Mouse (Mus musculus): Measurements from ENCODE around the gene Rapgef2. TPM values are rescaled to one million over a fixed set of nuclear protein-coding genes. Genes with fewer than 3 reads are reported as not detected.

Rapgef2 gene
- polyA plus RNA-seq (2012; rRNA removed) (0.92 and 1.2 TPM in 2 replicates), polyA plus RNA-seq (2014; fragmentation: Nextera tagmentation; extraction: Ambion mirVana) (1.2 and 1.7 TPM in 2 replicates)

DNA sequence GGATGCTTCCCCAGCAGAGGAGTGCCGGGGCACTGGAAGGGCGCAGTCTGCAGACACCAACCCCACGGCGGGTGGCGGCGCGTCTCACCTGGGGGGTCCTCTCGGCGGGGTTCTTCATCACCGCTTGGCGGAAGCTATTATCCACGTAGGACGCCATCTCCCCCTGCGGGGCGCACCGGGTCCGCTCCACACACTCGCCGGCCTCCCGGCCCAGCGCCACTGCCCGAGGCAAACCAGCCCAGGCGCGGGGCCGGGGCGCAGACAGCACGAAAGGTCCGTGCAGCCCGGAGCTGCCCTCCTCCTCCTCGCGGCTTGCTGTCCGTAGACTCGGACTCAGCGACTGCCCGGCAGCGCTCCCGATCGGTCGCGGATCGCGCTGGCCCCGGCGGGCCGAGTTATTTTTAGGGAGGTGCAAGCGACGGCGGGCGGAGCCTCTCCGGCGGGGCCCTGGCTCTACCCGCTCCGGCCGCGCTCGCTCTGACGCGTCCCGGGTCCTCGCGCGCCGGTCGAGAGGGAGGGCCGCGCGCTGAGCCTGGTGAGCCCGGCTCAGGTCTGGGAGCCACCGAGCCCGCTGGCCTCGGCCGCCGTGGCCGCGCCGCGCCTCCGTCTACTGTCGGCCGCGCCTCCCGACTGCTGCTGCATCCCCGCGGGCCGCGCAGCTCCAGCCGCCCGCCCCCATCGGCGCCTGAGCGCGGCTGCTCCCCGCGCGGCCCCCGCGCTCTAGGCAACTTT, at the start of gene Rapgef2:
TSS of gene Rapgef2 (minus strand) at position 142 of the 732 bp plus-strand sequence.
- Histone ChIP-seq H3K36me3 (replicated peaks; ENCODE audit: control insufficient read depth, insufficient read depth, low read depth) (no peaks in the 10 kb centered on the region), H3K9me3 (ENCODE audit: control insufficient read depth, low read length) (no peaks in the 10 kb centered on the region), H3K27me3 (ENCODE audit: control insufficient read depth, insufficient read depth, low read length) (peaks cover 40% of the 10 kb centered on the region), H3K4me1 (replicated peaks; ENCODE audit: control insufficient read depth in 2 of 2, insufficient read depth in 2 of 2, low read length in 1 of 2) (peaks cover 0 to 15% of the 10 kb centered on the region in 2 experiments; a peak in 2 of 4 replicates), H3K9ac (replicated peaks) (peak within 1 kb of the TSS; percentile 59), H3K4me3 (ENCODE audit: insufficient read depth in 1 of 2, low read depth in 2 of 2, low read length in 2 of 2) (peak within 1 kb of the TSS; percentile 65 to 76), H3K27ac (no peak within 1 kb of the TSS; the same call in 1 of the 2 replicates), H3K4me2 (ENCODE audit: low read depth) (peak within 1 kb of the TSS; percentile 85)
- peak; percentile 77 for ATAC-seq (ENCODE audit: insufficient read depth)
- TF ChIP-seq EP300 (IDR thresholded peaks at IDR 0.05; ENCODE audit: low read depth), result no peak
- no peak for TF ChIP-seq CTCF (IDR thresholded peaks at IDR 0.05; ENCODE audit: low read depth)
- DNase-seq (ENCODE audit: low read depth in 3 of 3, low spot score in 3 of 3), result peak in 2 of 3 experiments; percentile 24 to 27
- under 1% methylated on average over 81 of the region's 97 CpGs for WGBS (ENCODE audit: insufficient replicate concordance)

DNA sequence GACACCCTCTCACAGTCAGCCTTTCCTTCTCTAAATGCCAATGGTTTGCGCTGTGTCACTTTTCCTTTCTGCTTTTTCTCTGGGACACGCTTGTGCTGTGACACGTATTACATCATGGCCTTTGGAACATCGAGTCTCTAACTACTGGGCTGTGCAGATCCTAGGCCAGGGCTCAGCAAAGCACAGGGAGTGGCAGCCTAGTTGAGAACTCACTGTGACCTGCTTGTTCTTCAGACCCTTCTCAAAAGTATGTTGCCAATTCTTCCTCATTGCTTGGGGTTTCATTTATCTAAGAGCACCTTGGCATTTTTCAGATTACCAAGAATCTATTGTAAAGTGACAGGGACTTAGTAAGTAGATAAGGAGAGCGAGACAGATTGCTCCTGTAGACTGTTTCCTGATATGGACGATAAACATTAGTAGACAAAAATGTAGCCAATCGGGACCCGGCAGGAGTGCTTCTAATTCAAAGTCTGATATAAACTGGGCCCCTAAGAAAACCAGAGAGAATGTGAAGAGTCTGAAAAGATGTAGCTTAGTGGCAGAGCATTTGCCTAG, 47.4 kb upstream of the Rapgef2 start:
- H3K36me3 ChIP-seq (replicated peaks; ENCODE audit: control insufficient read depth, insufficient read depth, low read depth), result no peaks in the 10 kb centered on the region
- peak in 2 of 3 experiments; percentile 4 to 10 for DNase-seq (ENCODE audit: low read depth in 3 of 3, low spot score in 3 of 3)
- 45% methylated on average over 8 of the region's 8 CpGs for WGBS (ENCODE audit: insufficient replicate concordance)
- peaks cover 0 to 5% of the 10 kb centered on the region in 2 experiments; a peak in 2 of 4 replicates for H3K4me1 ChIP-seq (replicated peaks; ENCODE audit: control insufficient read depth in 2 of 2, insufficient read depth in 2 of 2, low read length in 1 of 2)
- H3K4me3 ChIP-seq (ENCODE audit: insufficient read depth in 1 of 2, low read depth in 2 of 2, low read length in 2 of 2), result no peak overlapping the region
- H3K27ac ChIP-seq, result no peak overlapping the region
- H3K27me3 ChIP-seq (ENCODE audit: control insufficient read depth, insufficient read depth, low read length), result no peaks in the 10 kb centered on the region
- 0 out of 2 replicates have a peak, but pooled peaks have one; percentile 3 for ATAC-seq (ENCODE audit: insufficient read depth)
- no peak overlapping the region for H3K4me2 ChIP-seq (ENCODE audit: low read depth)
- H3K9ac ChIP-seq (replicated peaks), result no peak overlapping the region
- TF ChIP-seq CTCF (IDR thresholded peaks at IDR 0.05; ENCODE audit: low read depth) (no peak), EP300 (IDR thresholded peaks at IDR 0.05; ENCODE audit: low read depth) (no peak)
- H3K9me3 ChIP-seq (ENCODE audit: control insufficient read depth, low read length), result no peaks in the 10 kb centered on the region

DNA sequence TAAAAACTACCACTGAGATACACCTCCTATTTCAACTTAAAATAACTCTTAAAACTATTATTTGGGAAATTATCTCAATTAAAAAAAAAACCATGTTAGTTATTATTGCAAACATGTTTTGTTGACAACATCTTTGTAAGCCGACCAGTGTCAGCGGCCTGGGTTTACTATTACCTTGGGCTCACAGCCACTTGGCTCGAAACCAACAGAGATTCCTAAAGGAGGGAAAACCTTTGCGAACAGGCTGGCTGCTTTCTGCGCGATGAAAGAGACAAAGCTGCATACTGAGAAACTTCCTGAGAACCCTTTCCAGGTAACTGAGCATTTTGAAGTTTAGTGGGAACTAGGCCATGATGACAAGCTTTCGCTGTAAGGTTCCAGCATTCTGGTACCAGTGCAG, 46.7 kb upstream of the Rapgef2 start:
- no peak for TF ChIP-seq CTCF (IDR thresholded peaks at IDR 0.05; ENCODE audit: low read depth)
- TF ChIP-seq EP300 (IDR thresholded peaks at IDR 0.05; ENCODE audit: low read depth), result no peak

DNA sequence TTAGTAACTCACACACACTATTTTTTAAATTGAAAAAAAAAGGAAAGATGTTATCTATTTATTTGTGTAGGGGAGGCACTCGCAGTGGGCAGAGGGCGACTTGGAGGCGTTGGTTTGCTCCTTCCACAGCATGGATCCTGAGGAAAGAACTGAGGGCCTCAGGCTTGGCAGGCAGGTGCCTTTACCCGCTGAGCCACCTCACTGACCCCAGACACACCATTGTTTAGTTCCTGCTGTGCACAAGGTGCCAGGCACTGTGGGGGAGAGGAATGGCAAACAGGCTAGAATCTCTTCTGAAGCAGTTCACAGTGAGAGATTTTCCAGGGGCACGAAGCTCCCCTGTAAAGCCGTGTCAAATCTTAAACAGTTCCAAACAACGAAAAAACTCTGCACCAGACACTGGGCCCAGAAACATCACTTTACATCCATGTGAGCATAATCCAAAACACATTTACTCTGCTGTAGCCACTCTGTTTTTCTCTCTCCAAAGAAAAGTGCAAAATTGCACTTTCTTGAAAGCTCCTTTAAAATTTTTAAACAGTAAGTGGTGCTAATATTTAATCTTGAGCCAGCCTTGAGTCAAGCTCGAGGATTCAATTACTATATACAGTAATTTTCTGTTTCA, 43.5 kb upstream of the Rapgef2 start:
- whole genome bisulfite sequencing (ENCODE audit: insufficient replicate concordance), result 38% methylated on average over 8 of the region's 8 CpGs
- DNase-seq (ENCODE audit: low read depth in 3 of 3, low spot score in 3 of 3), result no peak
- no peak overlapping the region for H3K4me2 ChIP-seq (ENCODE audit: low read depth)
- TF ChIP-seq EP300 (IDR thresholded peaks at IDR 0.05; ENCODE audit: low read depth) (no peak), CTCF (IDR thresholded peaks at IDR 0.05; ENCODE audit: low read depth) (no peak)
- H3K9ac ChIP-seq (replicated peaks), result no peak overlapping the region
- no peaks in the 10 kb centered on the region for H3K36me3 ChIP-seq (replicated peaks; ENCODE audit: control insufficient read depth, insufficient read depth, low read depth)
- no peak for ATAC-seq (ENCODE audit: insufficient read depth)
- no peak overlapping the region for H3K27ac ChIP-seq
- no peaks in the 10 kb centered on the region for H3K9me3 ChIP-seq (ENCODE audit: control insufficient read depth, low read length)
- no peak overlapping the region for H3K4me3 ChIP-seq (ENCODE audit: insufficient read depth in 1 of 2, low read depth in 2 of 2, low read length in 2 of 2)
- no peaks in the 10 kb centered on the region for H3K27me3 ChIP-seq (ENCODE audit: control insufficient read depth, insufficient read depth, low read length)
- peaks cover 0 to 5% of the 10 kb centered on the region in 2 experiments; a peak in 2 of 4 replicates for H3K4me1 ChIP-seq (replicated peaks; ENCODE audit: control insufficient read depth in 2 of 2, insufficient read depth in 2 of 2, low read length in 1 of 2)

More for the DNA sequence above, 46.7 kb upstream of the Rapgef2 start:
- H3K9me3 ChIP-seq (ENCODE audit: control insufficient read depth, low read length), result no peaks in the 10 kb centered on the region
- peaks cover 0 to 5% of the 10 kb centered on the region in 2 experiments; a peak in 2 of 4 replicates for H3K4me1 ChIP-seq (replicated peaks; ENCODE audit: control insufficient read depth in 2 of 2, insufficient read depth in 2 of 2, low read length in 1 of 2)
- H3K27me3 ChIP-seq (ENCODE audit: control insufficient read depth, insufficient read depth, low read length), result no peaks in the 10 kb centered on the region
- no peak overlapping the region for H3K9ac ChIP-seq (replicated peaks)
- no peak overlapping the region for H3K4me2 ChIP-seq (ENCODE audit: low read depth)
- H3K4me3 ChIP-seq (ENCODE audit: insufficient read depth in 1 of 2, low read depth in 2 of 2, low read length in 2 of 2), result no peak overlapping the region
- no peak overlapping the region for H3K27ac ChIP-seq
- WGBS (ENCODE audit: insufficient replicate concordance), result 82% methylated on average over 7 of the region's 7 CpGs
- DNase-seq (ENCODE audit: low read depth in 3 of 3, low spot score in 3 of 3) (no peak), ATAC-seq (ENCODE audit: insufficient read depth) (no peak)
- H3K36me3 ChIP-seq (replicated peaks; ENCODE audit: control insufficient read depth, insufficient read depth, low read depth), result no peaks in the 10 kb centered on the region

All from liver, embryonic 14.5 days (tissue).